Mouse (Mus musculus) hindbrain, embryonic 13.5 days (tissue): ENCODE data around the gene Arhgef10l. TPM values are rescaled to one million over a fixed set of nuclear protein-coding genes. Genes with fewer than 3 reads are reported as not detected.
A peak's percentile ranks its signal among the peaks of the same experiment; 100 is the strongest.

ENCODE experiments used
- ATAC-seq: fragments of 200-750 bp; cut with Nextera tagmentation; 2 replicates; pipeline ENCODE4 v1.8.0; 2017; ENCODE audit warnings: moderate TSS enrichment; ENCODE audit not compliant: low FRiP score
- H3K27ac ChIP-seq: fragments of 300-500 bp; sonication (generic); 2 replicates; pipeline ENCODE4 v1.5.1; 2015; ENCODE audit warnings: inconsistent platforms, mild to moderate bottlenecking, moderate library complexity
- H3K27me3 ChIP-seq: fragments of 300-500 bp; sonication (generic); 2 replicates; pipeline ENCODE4 v1.6.1; 2015; ENCODE audit warnings: mild to moderate bottlenecking, inconsistent platforms
- H3K36me3 ChIP-seq: fragments of 300-500 bp; sonication (generic); 2 replicates; pipeline ENCODE4 v1.6.1; 2015; ENCODE audit warnings: mild to moderate bottlenecking, inconsistent platforms
- H3K4me1 ChIP-seq: fragments of 300-500 bp; sonication (generic); replicated peaks from 2 replicates; pipeline ENCODE4 v1.6.1; 2015; ENCODE audit warnings: inconsistent platforms
- H3K4me2 ChIP-seq: fragments of 300-500 bp; sonication (generic); 2 replicates; pipeline ENCODE4 v1.6.1; 2015; ENCODE audit warnings: inconsistent platforms, mild to moderate bottlenecking, moderate library complexity
- H3K4me3 ChIP-seq: fragments of 300-500 bp; sonication (generic); 2 replicates; pipeline ENCODE4 v1.5.1; 2015; ENCODE audit warnings: mild to moderate bottlenecking, inconsistent platforms
- H3K9ac ChIP-seq: fragments of 300-500 bp; sonication (generic); 2 replicates; pipeline ENCODE4 v1.6.1; 2015; ENCODE audit warnings: mild to moderate bottlenecking, inconsistent platforms
- H3K9me3 ChIP-seq: fragments of 300-500 bp; sonication (generic); 2 replicates; pipeline ENCODE4 v1.6.1; 2016; ENCODE audit warnings: inconsistent platforms
- WGBS: fragments of 180-500 bp; shearing (Covaris S2); methylation state at CpG from one replicate; pipeline ENCODE4 v1.1.7; 2015; 5-methylcytosine and 5-hydroxymethylcytosine counted together
- polyA plus RNA-seq: library from polyadenylated mRNA; unstranded; fragments of >200 nt; fragmentation: Nextera tagmentation; extraction: Ambion mirVana; gene quantifications from 2 replicates; pipeline ENCODE4 v1.2.1, GENCODE M21; 2015

Gene Arhgef10l
- polyA plus RNA-seq, 1 experiment from 2014 or later = 23.2 TPM

DNA sequence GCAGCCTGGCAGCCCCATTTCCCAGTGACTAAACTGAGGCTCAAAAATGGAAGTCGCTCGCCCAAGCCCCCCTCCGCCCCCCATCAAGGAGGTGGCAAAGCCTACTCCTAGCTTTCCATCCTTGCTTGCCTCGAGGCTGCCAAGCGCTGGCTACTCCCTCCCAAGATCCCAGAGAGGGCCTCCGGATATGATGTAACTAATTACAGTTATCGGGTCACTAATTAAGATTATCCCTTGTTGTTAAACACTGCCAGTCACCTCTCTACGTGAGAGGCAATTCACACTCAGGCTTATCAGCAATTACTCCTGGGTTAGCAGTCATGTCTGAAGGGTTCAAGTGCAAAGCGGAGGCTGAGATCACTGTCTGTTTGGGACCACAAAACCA lies 16.6 kb downstream of the Arhgef10l start:
- peak overlapping the region; percentile 98 for H3K27ac ChIP-seq
- H3K36me3 ChIP-seq = peaks cover 3% of the 10 kb centered on the region; the same call in 1 of the 2 replicates
- peak overlapping the region; percentile 77 for H3K4me3 ChIP-seq
- H3K9ac ChIP-seq = peak overlapping the region; percentile 96
- 20% methylated on average over 9 of the region's 9 CpGs for WGBS
- peak overlapping the region; percentile 77 for H3K4me2 ChIP-seq
- peaks cover 51% of the 10 kb centered on the region for H3K4me1 ChIP-seq
- ATAC-seq = no peak
- H3K27me3 ChIP-seq = no peaks in the 10 kb centered on the region
- H3K9me3 ChIP-seq = no peaks in the 10 kb centered on the region

DNA sequence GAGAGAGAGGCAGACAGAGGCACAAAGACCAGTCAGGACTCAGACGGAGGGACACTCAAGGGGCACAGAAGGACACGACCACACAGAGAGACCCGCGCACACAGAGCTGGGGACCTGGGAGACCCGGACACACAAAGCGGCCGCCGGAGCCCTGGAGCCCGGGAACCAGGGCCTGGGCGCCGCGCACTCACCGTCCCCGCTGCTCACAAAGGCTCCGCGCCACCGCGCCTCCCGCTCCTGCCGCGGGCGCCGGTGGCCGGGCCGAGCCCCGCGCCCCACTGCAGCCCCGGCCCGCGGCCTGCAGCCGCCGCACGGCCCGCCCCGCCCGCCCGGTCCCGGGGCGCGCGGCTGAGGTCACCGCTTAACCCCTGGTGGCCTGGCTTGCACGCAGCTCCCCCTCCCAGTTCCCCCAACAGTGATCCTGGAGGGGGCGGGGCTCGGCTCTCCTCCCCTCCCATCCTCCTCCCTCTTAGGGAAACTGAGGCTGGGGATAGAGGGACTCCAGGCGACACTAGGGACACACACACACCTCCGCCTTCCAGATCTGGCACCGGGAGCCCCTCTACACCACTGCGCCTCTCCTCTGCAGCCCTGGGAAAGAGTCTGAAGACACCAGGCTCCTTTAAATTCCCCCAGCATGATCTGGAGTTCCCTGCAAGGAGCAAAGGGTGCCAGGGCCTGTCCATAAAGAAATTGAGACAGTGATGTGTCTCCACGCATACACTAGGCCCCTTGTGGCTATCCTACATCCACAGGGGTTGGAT lies 17.2 kb downstream of the Arhgef10l start:
- WGBS = under 1% methylated on average over 47 of the region's 50 CpGs

GRCm38 (mm10) chr4:140647711-140648421 lies 17.9 kb downstream of the Arhgef10l start:
- H3K4me1 ChIP-seq = peaks cover 53% of the 10 kb centered on the region
- ATAC-seq = peak; percentile 70
- peak overlapping the region; percentile 98 for H3K27ac ChIP-seq
- WGBS = 4% methylated on average over 12 of the region's 12 CpGs
- peak overlapping the region; percentile 96 for H3K9ac ChIP-seq
- H3K27me3 ChIP-seq = no peaks in the 10 kb centered on the region
- H3K9me3 ChIP-seq = no peaks in the 10 kb centered on the region
- H3K36me3 ChIP-seq = peaks cover 7% of the 10 kb centered on the region; the same call in 1 of the 2 replicates
- peak overlapping the region; percentile 77 for H3K4me3 ChIP-seq
- H3K4me2 ChIP-seq = peak overlapping the region; percentile 77

More for the DNA sequence above, 17.2 kb downstream of the Arhgef10l start:
- ATAC-seq = peak; percentile 61
- peak overlapping the region; percentile 96 for H3K9ac ChIP-seq
- H3K4me3 ChIP-seq = peak overlapping the region; percentile 77
- H3K4me1 ChIP-seq = peaks cover 53% of the 10 kb centered on the region
- peak overlapping the region; percentile 77 for H3K4me2 ChIP-seq
- peak overlapping the region; percentile 98 for H3K27ac ChIP-seq
- H3K36me3 ChIP-seq = peaks cover 3% of the 10 kb centered on the region; the same call in 1 of the 2 replicates
- H3K9me3 ChIP-seq = no peaks in the 10 kb centered on the region
- no peaks in the 10 kb centered on the region for H3K27me3 ChIP-seq

DNA sequence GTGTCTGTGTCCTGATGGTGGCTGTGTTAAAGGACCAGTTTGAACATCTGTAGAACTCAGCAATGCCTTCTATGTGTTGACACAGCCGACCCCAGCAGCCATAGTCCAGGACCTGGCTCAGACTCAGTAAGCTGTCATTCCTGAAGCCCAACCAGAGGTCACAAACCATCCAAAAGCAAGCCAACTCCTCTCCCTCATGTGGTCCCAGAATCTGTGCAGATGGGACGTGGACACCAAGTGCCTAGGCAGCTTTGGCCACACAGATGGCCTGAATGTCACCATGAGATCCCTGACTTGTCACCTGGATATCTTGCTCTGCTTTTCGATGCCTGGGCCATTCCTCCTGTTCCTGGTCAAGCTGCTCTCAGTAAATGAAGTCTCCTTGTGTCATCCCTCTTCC lies 20.2 kb downstream of the Arhgef10l start:
- no peak for ATAC-seq
- no peak overlapping the region for H3K4me2 ChIP-seq
- no peak overlapping the region for H3K4me3 ChIP-seq
- no peak overlapping the region for H3K27ac ChIP-seq
- 90% methylated on average over 3 of the region's 3 CpGs for WGBS
- peaks cover 69% of the 10 kb centered on the region for H3K4me1 ChIP-seq
- no peaks in the 10 kb centered on the region for H3K27me3 ChIP-seq
- no peak overlapping the region; the same call in 1 of the 2 replicates for H3K9ac ChIP-seq
- peaks cover 11% of the 10 kb centered on the region; the same call in 1 of the 2 replicates for H3K36me3 ChIP-seq
- H3K9me3 ChIP-seq = no peaks in the 10 kb centered on the region

GRCm38 (mm10) chr4:140644701-140645100 lies 21.1 kb downstream of the Arhgef10l start:
- Histone ChIP-seq H3K9ac (0 out of 2 replicates have a peak overlapping the region, but pooled peaks have one; percentile 30), H3K36me3 (peaks cover 12% of the 10 kb centered on the region), H3K4me3 (no peak overlapping the region), H3K4me1 (peaks cover 75% of the 10 kb centered on the region), H3K9me3 (no peaks in the 10 kb centered on the region), H3K4me2 (no peak overlapping the region), H3K27ac (peak overlapping the region; percentile 52; the same call in 1 of the 2 replicates), H3K27me3 (no peaks in the 10 kb centered on the region)
- WGBS = 7% methylated on average over 3 of the region's 3 CpGs
- no peak for ATAC-seq

GRCm38 (mm10) chr4:140644276-140644675 lies 21.5 kb downstream of the Arhgef10l start:
- Histone ChIP-seq H3K27me3 (no peaks in the 10 kb centered on the region), H3K4me1 (peaks cover 75% of the 10 kb centered on the region), H3K9ac (0 out of 2 replicates have a peak overlapping the region, but pooled peaks have one; percentile 30), H3K27ac (peak overlapping the region; percentile 52; the same call in 1 of the 2 replicates), H3K36me3 (peaks cover 17% of the 10 kb centered on the region), H3K4me2 (no peak overlapping the region), H3K4me3 (no peak overlapping the region), H3K9me3 (no peaks in the 10 kb centered on the region)
- WGBS = 29% methylated on average over 6 of the region's 6 CpGs
- ATAC-seq = no peak

- 88% methylated on average over 4 of the region's 4 CpGs for WGBS
- H3K9ac ChIP-seq = no peak overlapping the region
- no peak for ATAC-seq
- H3K36me3 ChIP-seq = peaks cover 19% of the 10 kb centered on the region
- H3K27me3 ChIP-seq = no peaks in the 10 kb centered on the region
- no peak overlapping the region for H3K4me3 ChIP-seq
- H3K4me1 ChIP-seq = peaks cover 75% of the 10 kb centered on the region
- no peaks in the 10 kb centered on the region for H3K9me3 ChIP-seq
- peak overlapping the region; percentile 65 for H3K27ac ChIP-seq
- no peak overlapping the region for H3K4me2 ChIP-seq
These were observed 23.4 kb downstream of the Arhgef10l start for GRCm38 (mm10) chr4:140642378-140642777.

- H3K4me3 ChIP-seq = no peak overlapping the region
- no peak overlapping the region for H3K9ac ChIP-seq
- 74% methylated on average over 5 of the region's 5 CpGs for WGBS
- H3K4me1 ChIP-seq = peaks cover 75% of the 10 kb centered on the region
- peak overlapping the region; percentile 42 for H3K27ac ChIP-seq
- no peaks in the 10 kb centered on the region for H3K9me3 ChIP-seq
- no peak overlapping the region for H3K4me2 ChIP-seq
- peaks cover 21% of the 10 kb centered on the region for H3K36me3 ChIP-seq
- ATAC-seq = no peak
- no peaks in the 10 kb centered on the region for H3K27me3 ChIP-seq
These were observed 24.3 kb downstream of the Arhgef10l start for GRCm38 (mm10) chr4:140641414-140641918.

GRCm38 (mm10) chr4:140640668-140641067 lies 25.1 kb downstream of the Arhgef10l start:
- no peak for ATAC-seq
- H3K27ac ChIP-seq = no peak overlapping the region
- WGBS = 94% methylated on average over 9 of the region's 9 CpGs

DNA sequence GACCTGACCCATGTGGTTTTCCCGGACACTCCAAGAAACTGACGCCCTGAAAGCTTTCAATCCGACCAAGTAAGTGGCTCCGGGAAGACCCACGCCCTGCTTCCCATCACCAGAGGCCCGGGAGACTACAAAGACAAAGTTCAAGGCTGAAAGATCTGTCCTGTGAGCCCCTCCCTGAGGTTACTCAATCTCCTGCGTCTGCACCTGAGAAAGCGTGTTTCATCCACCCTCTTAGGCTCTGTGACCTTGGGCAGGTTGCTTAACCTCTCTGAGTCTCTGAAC lies 25.6 kb downstream of the Arhgef10l start:
- Histone ChIP-seq H3K4me3 (no peak overlapping the region), H3K27ac (no peak overlapping the region), H3K4me2 (no peak overlapping the region), H3K9ac (no peak overlapping the region), H3K36me3 (peaks cover 18% of the 10 kb centered on the region), H3K4me1 (peaks cover 71% of the 10 kb centered on the region), H3K9me3 (no peaks in the 10 kb centered on the region), H3K27me3 (no peaks in the 10 kb centered on the region)
- ATAC-seq = no peak
- 83% methylated on average over 8 of the region's 8 CpGs for WGBS

More at GRCm38 (mm10) chr4:140640668-140641067, 25.1 kb downstream of the Arhgef10l start:
- H3K9me3 ChIP-seq = no peaks in the 10 kb centered on the region
- H3K36me3 ChIP-seq = peaks cover 21% of the 10 kb centered on the region
- peaks cover 73% of the 10 kb centered on the region for H3K4me1 ChIP-seq
- H3K4me3 ChIP-seq = no peak overlapping the region
- H3K9ac ChIP-seq = no peak overlapping the region
- H3K27me3 ChIP-seq = no peaks in the 10 kb centered on the region
- H3K4me2 ChIP-seq = no peak overlapping the region

GRCm38 (mm10) chr4:140639431-140640241 lies 26.2 kb downstream of the Arhgef10l start:
- Histone ChIP-seq H3K4me1 (peaks cover 71% of the 10 kb centered on the region), H3K27ac (no peak overlapping the region), H3K27me3 (no peaks in the 10 kb centered on the region), H3K9me3 (no peaks in the 10 kb centered on the region), H3K4me3 (no peak overlapping the region), H3K9ac (no peak overlapping the region), H3K36me3 (peaks cover 18% of the 10 kb centered on the region), H3K4me2 (no peak overlapping the region)
- WGBS = 92% methylated on average over 28 of the region's 28 CpGs
- no peak for ATAC-seq

DNA sequence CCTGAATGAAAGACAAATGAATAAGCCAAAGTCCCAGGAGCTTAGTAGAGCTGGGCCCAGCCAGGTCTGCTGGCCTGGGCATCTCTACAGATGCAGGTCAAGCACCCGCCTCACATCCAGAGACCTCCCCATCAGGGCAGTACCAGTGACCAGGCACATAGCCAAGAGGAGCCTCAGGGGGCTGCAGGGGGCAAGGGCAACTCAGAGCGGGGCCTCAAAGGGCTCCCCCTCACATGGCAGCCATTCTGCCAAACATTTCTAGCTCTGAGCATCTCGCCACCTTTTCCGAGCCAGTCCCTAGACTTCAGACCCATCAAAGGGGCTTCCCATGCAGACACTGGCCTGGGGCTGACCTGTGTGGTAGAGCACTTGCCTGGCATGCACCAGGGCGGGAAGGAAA lies 27.2 kb downstream of the Arhgef10l start:
- H3K4me2 ChIP-seq = no peak overlapping the region
- WGBS = 93% methylated on average over 5 of the region's 5 CpGs
- H3K4me1 ChIP-seq = peaks cover 64% of the 10 kb centered on the region
- no peaks in the 10 kb centered on the region for H3K27me3 ChIP-seq
- H3K9me3 ChIP-seq = no peaks in the 10 kb centered on the region
- H3K27ac ChIP-seq = no peak overlapping the region
- peaks cover 21% of the 10 kb centered on the region for H3K36me3 ChIP-seq
- no peak overlapping the region for H3K4me3 ChIP-seq
- ATAC-seq = no peak
- H3K9ac ChIP-seq = no peak overlapping the region
